Mouse (Mus musculus) megakaryocyte, adult 5-6 weeks (primary cell): ENCODE results near the gene Bpifb2. TPM values are rescaled to one million over a fixed set of nuclear protein-coding genes. Genes with fewer than 3 reads are reported as not detected.

Experiments used
- ATAC-seq: 2 replicates; pipeline ENCODE4 v1.8.0; 2016; ENCODE audit warnings: mild to moderate bottlenecking, inconsistent platforms; ENCODE audit not compliant: poor library complexity, severe bottlenecking
- total RNA-seq, 2 experiments: library from RNA; stranded (forward) in 1 of 2; stranded (reverse) in 1 of 2; fragments of 153-499, 151-499 nt in 1 of 2; fragments of 221-1000, 200-1000 nt in 1 of 2; gene quantifications; 2 replicates each; pipeline versions ENCODE4 v1.2.3 to v1.2.4; 2015 to 2017

Bpifb2 gene
- total RNA-seq, 2 experiments from 2014 or later, result not detected

GRCm38 (mm10) chr2:153929871-153930413 lies 55.1 kb downstream of the Bpifb2 start:
- ATAC-seq, result peak; percentile 78

GRCm38 (mm10) chr2:153931125-153931524 lies 56.3 kb downstream of the Bpifb2 start:
- ATAC-seq, result no peak

GRCm38 (mm10) chr2:153933311-153933710 lies 58.5 kb downstream of the Bpifb2 start:
- ATAC-seq, result no peak

- no peak for ATAC-seq
These were observed 60.5 kb downstream of the Bpifb2 start for GRCm38 (mm10) chr2:153935348-153935747.

GRCm38 (mm10) chr2:153937843-153938242 lies 63.0 kb downstream of the Bpifb2 start, which contains the start of gene Bpifb4:
Gene Bpifb4, plus strand, starts transcription at chr2:153938212.
- no peak for ATAC-seq

- no peak for ATAC-seq
These were observed 68.7 kb downstream of the Bpifb2 start for GRCm38 (mm10) chr2:153943537-153943936.

- ATAC-seq, result no peak
These were observed 69.7 kb downstream of the Bpifb2 start for GRCm38 (mm10) chr2:153944567-153944966.

Other genes with a start within 250 kb of the Bpifb2 start
- gene Commd7, start 242.3 kb upstream of the Bpifb2 start, total RNA-seq (2015), result 41.6 and 47.2 TPM in 2 replicates
- 30.3 and 34.1 TPM in 2 replicates for gene Commd7, start 242.3 kb upstream of the Bpifb2 start, total RNA-seq (2017)
- gene Dnmt3b, start 225.6 kb upstream of the Bpifb2 start, total RNA-seq (2015), result 1.3 and 2.5 TPM in 2 replicates
- 2.8 and 3.6 TPM in 2 replicates for gene Dnmt3b, start 225.6 kb upstream of the Bpifb2 start, total RNA-seq (2017)
- gene Dnmt3c, start 178.4 kb upstream of the Bpifb2 start, total RNA-seq (2015), result not detected in 2 replicates
- gene Dnmt3c, start 178.4 kb upstream of the Bpifb2 start, total RNA-seq (2017), result not detected in 2 replicates
- 130 and 155 TPM in 2 replicates for gene Mapre1, start 133.8 kb upstream of the Bpifb2 start, total RNA-seq (2015)
- 180 and 181 TPM in 2 replicates for gene Mapre1, start 133.8 kb upstream of the Bpifb2 start, total RNA-seq (2017)
- 0.11 TPM in 1 of 2 replicates, not detected in the other for gene Efcab8, start 95.1 kb upstream of the Bpifb2 start, total RNA-seq (2015)
- gene Efcab8, start 95.1 kb upstream of the Bpifb2 start, total RNA-seq (2017), result not detected in 2 replicates
- gene Sun5, start 4.0 kb upstream of the Bpifb2 start, total RNA-seq (2015), result not detected in 2 replicates
- not detected in 2 replicates for gene Sun5, start 4.0 kb upstream of the Bpifb2 start, total RNA-seq (2017)
- not detected in 2 replicates for gene Bpifb6, start 25.3 kb downstream of the Bpifb2 start, total RNA-seq (2015)
- not detected in 2 replicates for gene Bpifb6, start 25.3 kb downstream of the Bpifb2 start, total RNA-seq (2017)
- not detected in 2 replicates for gene Bpifb3, start 43.2 kb downstream of the Bpifb2 start, total RNA-seq (2015)
- not detected in 2 replicates for gene Bpifb3, start 43.2 kb downstream of the Bpifb2 start, total RNA-seq (2017)
- gene Bpifb4, start 63.2 kb downstream of the Bpifb2 start, total RNA-seq (2015), result not detected in 2 replicates
- not detected in 2 replicates for gene Bpifb4, start 63.2 kb downstream of the Bpifb2 start, total RNA-seq (2017)
- not detected in 2 replicates for gene Bpifa6, start 99.9 kb downstream of the Bpifb2 start, total RNA-seq (2015)
- gene Bpifa6, start 99.9 kb downstream of the Bpifb2 start, total RNA-seq (2017), result not detected in 2 replicates
- not detected in 2 replicates for gene Bpifa2, start 133.2 kb downstream of the Bpifb2 start, total RNA-seq (2015)
- not detected in 2 replicates for gene Bpifa2, start 133.2 kb downstream of the Bpifb2 start, total RNA-seq (2017)